8 mouse cellular contexts compared by ENCODE assay signal in genomic region chr4:155308068-155308467, GRCm38 (mm10). TPM values are rescaled to one million over a fixed set of nuclear protein-coding genes. Genes with fewer than 3 reads are reported as not detected.
A peak's percentile ranks its signal among the peaks of the same experiment; 100 is the strongest.
DNase-seq lines count a peak whose midpoint lies in the region; ATAC-seq lines count a peak whose summit lies in the region.

No protein-coding gene starts in this region.

- 1% methylated on average over 11 of the region's 11 CpGs for WGBS in forebrain, embryonic 14.5 days
- WGBS in liver, embryonic 13.5 days (ENCODE audit: insufficient replicate concordance): under 1% methylated on average over 11 of the region's 11 CpGs
- WGBS in stomach, embryonic 15.5 days: under 1% methylated on average over 11 of the region's 11 CpGs

- intact Hi-C loops in heart, postnatal 10 days (cut with DNase I): loop anchor here (1.0 to 5.0 kb wide), 3 partner anchors 40 to 213 kb away; no protein-coding TSS in a partner anchor

- H3K4me1 ChIP-seq in forebrain, embryonic 14.5 days (ENCODE audit: control insufficient read depth, insufficient read depth, low read length): peaks cover 29% of the 10 kb centered on the region
- peaks cover 10% of the 10 kb centered on the region for H3K4me1 ChIP-seq in liver, embryonic 13.5 days (replicated peaks)
- H3K4me1 ChIP-seq in stomach, embryonic 15.5 days: peaks cover 8% of the 10 kb centered on the region

- H3K4me2 ChIP-seq in forebrain, embryonic 14.5 days (ENCODE audit: low read length): peak overlapping the region; percentile 35
- H3K4me2 ChIP-seq in liver, embryonic 13.5 days: peak overlapping the region; percentile 24; the same call in 1 of the 2 replicates
- H3K4me2 ChIP-seq in stomach, embryonic 15.5 days: peak overlapping the region; percentile 49

- H3K36me3 ChIP-seq in forebrain, embryonic 14.5 days (ENCODE audit: control insufficient read depth, insufficient read depth, low read length): no peaks in the 10 kb centered on the region
- no peaks in the 10 kb centered on the region for H3K36me3 ChIP-seq in liver, embryonic 13.5 days
- no peaks in the 10 kb centered on the region for H3K36me3 ChIP-seq in stomach, embryonic 15.5 days

- peak overlapping the region; percentile 55 for H3K27ac ChIP-seq in forebrain, embryonic 14.5 days (ENCODE audit: low read depth, low read length)
- no peak overlapping the region for H3K27ac ChIP-seq in liver, embryonic 13.5 days
- peak overlapping the region; percentile 63; the same call in 1 of the 2 replicates for H3K27ac ChIP-seq in stomach, embryonic 15.5 days

- DNase-seq in c-Kit-positive CD71-positive TER-119-positive erythroid progenitor cells, embryonic 14.5 days (ENCODE audit: low spot score): peak; percentile 10
- peak; percentile 93 for DNase-seq in forebrain, embryonic 14.5 days (ENCODE audit: low spot score)
- peak; percentile 90 to 93 for DNase-seq in heart, postnatal 10 days
- DNase-seq in kidney, postnatal 36 days: peak; percentile 81 to 92
- peak; percentile 15 for DNase-seq in liver, embryonic 13.5 days
- peak; percentile 88 for DNase-seq in neural tube, embryonic 10.5 days (ENCODE audit: extremely low spot score, low spot score)

- H3K27me3 ChIP-seq in forebrain, embryonic 14.5 days (replicated peaks; ENCODE audit: control insufficient read depth, insufficient read depth, low read length): no peaks in the 10 kb centered on the region
- no peaks in the 10 kb centered on the region for H3K27me3 ChIP-seq in liver, embryonic 13.5 days
- H3K27me3 ChIP-seq in stomach, embryonic 15.5 days (replicated peaks): no peaks in the 10 kb centered on the region

- no peak overlapping the region for H3K4me3 ChIP-seq in forebrain, embryonic 14.5 days (ENCODE audit: low read depth, low read length)
- H3K4me3 ChIP-seq in liver, embryonic 13.5 days (replicated peaks): no peak overlapping the region
- H3K4me3 ChIP-seq in stomach, embryonic 15.5 days (replicated peaks): peak overlapping the region; percentile 11; the same call in 1 of the 2 replicates

- H3K9me3 ChIP-seq in forebrain, embryonic 14.5 days (replicated peaks; ENCODE audit: control insufficient read depth, low read length): no peaks in the 10 kb centered on the region
- H3K9me3 ChIP-seq in liver, embryonic 13.5 days (replicated peaks): no peaks in the 10 kb centered on the region
- no peaks in the 10 kb centered on the region for H3K9me3 ChIP-seq in stomach, embryonic 15.5 days

- H3K9ac ChIP-seq in forebrain, embryonic 14.5 days (ENCODE audit: low read length): peak overlapping the region; percentile 54
- H3K9ac ChIP-seq in liver, embryonic 13.5 days: no peak overlapping the region
- no peak overlapping the region for H3K9ac ChIP-seq in stomach, embryonic 15.5 days

- ATAC-seq in CD4-positive, CD25-positive, alpha-beta regulatory T cell, adult 4 months: peak; percentile 60
- peak; percentile 82 for ATAC-seq in forebrain, embryonic 14.5 days
- peak; percentile 50 for ATAC-seq in liver, embryonic 13.5 days (ENCODE audit: low read depth)
- ATAC-seq in stomach, embryonic 15.5 days (ENCODE audit: insufficient read depth, low FRiP score, low read depth): peak; percentile 83

RNA-seq across cellular contexts. Expression of gene Prkcz, which starts 53.1 kb away (rescaled TPM):
- 10 to 100 TPM in 1 of 2 experiments, 1 to 10 TPM in 1; 9.0 to 12.2 TPM for polyA plus RNA-seq in CD4-positive, CD25-positive, alpha-beta regulatory T cell, adult 4 months (2017; shearing (Covaris generic))
- polyA plus RNA-seq in forebrain, embryonic 14.5 days (2014; fragmentation: Nextera tagmentation; extraction: Ambion mirVana): 45.4 and 52.5 TPM in 2 replicates
- 1 to 10 TPM; 1.7 to 2.3 TPM for total RNA-seq in heart, postnatal 10 days (2021)
- 1.9 and 2.2 TPM in 2 replicates for polyA plus RNA-seq in liver, embryonic 13.5 days (2015; fragmentation: Nextera tagmentation; extraction: Ambion mirVana)
- 17.9 and 18.3 TPM in 2 replicates for polyA plus RNA-seq in stomach, embryonic 15.5 days (2015; fragmentation: Nextera tagmentation; extraction: Ambion mirVana)

RNA-seq across cellular contexts. Expression of gene Faap20, which starts 58.5 kb away (rescaled TPM):
- 10 to 100 TPM; 50.4 to 58.5 TPM for polyA plus RNA-seq in CD4-positive, CD25-positive, alpha-beta regulatory T cell, adult 4 months (2017; shearing (Covaris generic))
- polyA plus RNA-seq in forebrain, embryonic 14.5 days (2014; fragmentation: Nextera tagmentation; extraction: Ambion mirVana): 81.2 and 87.4 TPM in 2 replicates
- 10 to 100 TPM; 25.7 to 28.2 TPM for total RNA-seq in heart, postnatal 10 days (2021)
- polyA plus RNA-seq in liver, embryonic 13.5 days (2015; fragmentation: Nextera tagmentation; extraction: Ambion mirVana): 23.4 and 23.6 TPM in 2 replicates
- polyA plus RNA-seq in stomach, embryonic 15.5 days (2015; fragmentation: Nextera tagmentation; extraction: Ambion mirVana): 64.5 and 65.8 TPM in 2 replicates

Comparison
In these comparisons a context has a peak if more than half of its experiments do, and no peak if none do; other contexts are left out.
1. DNase-seq: peak in every context shown above with its lines; median percentile 93 in forebrain, embryonic 14.5 days; 92 in heart, postnatal 10 days; 88 in neural tube, embryonic 10.5 days; 86 in kidney, postnatal 36 days; 15 in liver, embryonic 13.5 days; 10 in c-Kit-positive CD71-positive TER-119-positive erythroid progenitor cells, embryonic 14.5 days.